Mouse (Mus musculus) MEL (cell line): ENCODE measurements around the gene Ms4a4a.

Experiments
- CTCF ChIP-seq, 3 experiments: IDR thresholded peaks in 2 of 3; conservative IDR thresholded peaks in 1 of 3; 2 replicates each; pipeline ENCODE4 v1.5.1; 2011 to 2012; ENCODE audit warnings: low read length in 3 of 3, low read depth in 2 of 3, mild to moderate bottlenecking in 2 of 3, improper control_type of control experiment in 1 of 3, inconsistent platforms in 1 of 3, mixed read lengths in 1 of 3, moderate library complexity in 1 of 3; ENCODE audit not compliant: control insufficient read depth in 1 of 3, insufficient read depth in 1 of 3, poor library complexity in 1 of 3, severe bottlenecking in 1 of 3
- EP300 ChIP-seq, 2 experiments: IDR thresholded peaks; 2 replicates each; pipeline ENCODE4 v1.6.1; 2011; ENCODE audit warnings: improper control_type of control experiment in 2 of 2, low read length in 2 of 2, low read depth in 1 of 2, mild to moderate bottlenecking in 1 of 2
- GATA1 ChIP-seq: IDR thresholded peaks from 2 replicates; pipeline ENCODE4 v1.6.1; 2011; ENCODE audit warnings: low read depth, low read length, improper control_type of control experiment
- JUND ChIP-seq: IDR thresholded peaks from 2 replicates; pipeline ENCODE4 v1.6.1; 2011; ENCODE audit warnings: low read depth, mild to moderate bottlenecking, improper control_type of control experiment, low read length
- MXI1 ChIP-seq: IDR thresholded peaks from 2 replicates; pipeline ENCODE4 v1.6.1; 2011; ENCODE audit warnings: mild to moderate bottlenecking, low read depth, low read length, improper control_type of control experiment
- MYB ChIP-seq: IDR thresholded peaks from 2 replicates; pipeline ENCODE4 v1.6.1; 2011; ENCODE audit warnings: mild to moderate bottlenecking, low read depth, low read length, improper control_type of control experiment
- POLR2A ChIP-seq, 2 experiments: IDR thresholded peaks; 2 replicates each; pipeline ENCODE4 v1.6.1; 2011 to 2012; ENCODE audit warnings: low read length in 2 of 2, mild to moderate bottlenecking in 2 of 2, control low read depth in 1 of 2, improper control_type of control experiment in 1 of 2, low read depth in 1 of 2, moderate library complexity in 1 of 2; ENCODE audit not compliant: control insufficient read depth in 1 of 2, insufficient read depth in 1 of 2, poor library complexity in 1 of 2
- USF1 ChIP-seq: IDR thresholded peaks from 2 replicates; pipeline ENCODE4 v1.6.1; 2014; ENCODE audit warnings: low read depth, mild to moderate bottlenecking, inconsistent platforms, low read length, improper control_type of control experiment, moderate library complexity

DNA sequence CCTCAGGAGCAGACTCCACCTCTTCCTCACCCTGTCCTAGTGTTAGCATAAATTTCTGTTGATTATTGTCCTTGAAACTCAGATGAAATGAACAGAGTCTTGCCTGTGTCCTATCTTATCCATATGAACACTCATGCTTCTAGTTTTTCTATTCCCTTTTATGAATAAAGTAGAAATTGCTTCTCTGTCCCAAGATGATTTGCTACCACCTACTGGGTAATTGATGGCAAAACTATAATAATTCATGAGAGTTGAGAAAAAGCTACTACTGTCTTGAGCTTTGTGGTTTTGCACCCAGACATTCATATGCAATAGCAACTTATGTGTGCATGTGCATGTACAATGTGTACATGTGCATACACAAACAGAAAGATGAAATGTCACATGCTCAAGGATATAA lies 31.3 kb upstream of the Ms4a4a start:
- TF ChIP-seq EP300 (IDR thresholded peaks at IDR 0.05; ENCODE audit: low read depth in 1 of 2, low read length in 2 of 2) (no peak), CTCF (IDR thresholded peaks at IDR 0.05 in 2 of 3, conservative IDR thresholded peaks at IDR 0.05 in 1 of 3; ENCODE audit: control insufficient read depth in 1 of 3, insufficient read depth in 1 of 3, low read depth in 2 of 3, low read length in 3 of 3, poor library complexity in 1 of 3, severe bottlenecking in 1 of 3) (no peak), POLR2A (IDR thresholded peaks at IDR 0.05; ENCODE audit: control insufficient read depth in 1 of 2, insufficient read depth in 1 of 2, low read depth in 1 of 2, low read length in 2 of 2, poor library complexity in 1 of 2) (no peak), MYB (no peak), JUND (no peak), GATA1 (no peak), USF1 (no peak), MXI1 (no peak)
